21 mouse cellular contexts compared by ENCODE assay signal in the genomic region with DNA sequence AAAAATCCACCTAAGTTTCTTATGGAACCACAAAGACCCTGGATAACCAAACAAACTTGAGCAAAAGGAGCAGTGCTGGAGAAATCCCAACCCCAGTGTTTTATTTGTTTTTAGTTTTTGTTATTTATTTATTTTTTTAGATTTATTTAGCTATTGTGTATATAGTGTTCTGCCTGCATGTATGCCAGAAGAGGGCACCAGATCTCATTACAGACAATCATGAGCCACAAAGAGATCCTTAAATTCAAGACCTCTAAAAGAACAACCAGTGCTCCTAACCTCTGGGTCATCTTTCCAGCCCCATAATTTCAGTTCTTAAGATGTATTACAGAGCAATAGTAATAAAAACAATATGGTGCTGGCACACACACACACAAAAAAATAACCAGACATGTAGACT. TPM values are rescaled to one million over a fixed set of nuclear protein-coding genes. Genes with fewer than 3 reads are reported as not detected.
DNase-seq lines count a peak whose midpoint lies in the region; TF ChIP-seq lines count a peak whose summit lies in the region.
"Had no signal": no experiment of that assay in that cellular context is flagged by ENCODE, and none has a peak within 500 bp of the region (broad histone marks: within the 10 kb centered on the region; RNA-seq: fewer than 3 reads in every experiment).

No protein-coding gene starts in this region.

- DNase-seq in gastrocnemius, adult 2 months = no peak
- no peak for DNase-seq in gastrocnemius, postnatal 36 days
- DNase-seq in left cerebral cortex, adult 2 months (ENCODE audit: extremely low spot score in 1 of 2, low spot score in 2 of 2) = no peak
- DNase-seq in left cerebral cortex, postnatal 10 days (ENCODE audit: extremely low spot score in 1 of 2, low spot score in 2 of 2) = no peak
- DNase-seq in A20 (ENCODE audit: low read depth, low spot score) = peak; percentile 35
- DNase-seq in induced T-regulatory cell, adult 2 months (ENCODE audit: low read depth) = peak; percentile 11
- DNase-seq in retina, embryonic 14.5 days (ENCODE audit: low spot score) = no peak
- no peak for DNase-seq in adrenal gland, postnatal 14 days
- DNase-seq: cerebellum, adult 11-12 months; heart, postnatal 10 days; kidney, adult 9 months; lung, adult 18-20 months; right cerebral cortex, postnatal 4 days; thymus, postnatal 4 days had no signal

- intact Hi-C loops in gastrocnemius, adult 2 months (cut with DNase I) = no loop called here
- intact Hi-C loops in gastrocnemius, postnatal 36 days (cut with DNase I) = loop anchor here (10.0 kb wide), 1 partner anchor 58 kb away; a partner anchor contains a TSS
- intact Hi-C loops in left cerebral cortex, adult 2 months (cut with DNase I) = no loop called here
- intact Hi-C loops in left cerebral cortex, postnatal 10 days (cut with DNase I) = no loop called here

- no peak overlapping the region for H3K4me3 ChIP-seq in gastrocnemius, adult 2 months
- H3K4me3 ChIP-seq in left cerebral cortex, adult 2 months = no peak overlapping the region
- H3K4me3 ChIP-seq: embryonic facial prominence, embryonic 15.5 days; forebrain, embryonic 13.5 days; neural tube, embryonic 12.5 days; stomach, embryonic 15.5 days had no signal

- no peak overlapping the region for H3K27ac ChIP-seq in gastrocnemius, adult 2 months
- no peak overlapping the region for H3K27ac ChIP-seq in left cerebral cortex, adult 2 months
- H3K27ac ChIP-seq: embryonic facial prominence, embryonic 15.5 days; forebrain, embryonic 13.5 days; neural tube, embryonic 12.5 days; stomach, embryonic 15.5 days had no signal

- 0 out of 2 replicates have a peak, but pooled peaks have one; percentile 4 for TF ChIP-seq CTCF in gastrocnemius, adult 2 months (IDR thresholded peaks at IDR 0.05)
- TF ChIP-seq CTCF in left cerebral cortex, adult 2 months (IDR thresholded peaks at IDR 0.05) = peak; percentile 44

RNA-seq across cellular contexts. Expression of a gene that starts 26.5 kb away (rescaled TPM):
- not detected for total RNA-seq in gastrocnemius, adult 2 months (2021)
- not detected for total RNA-seq in gastrocnemius, postnatal 36 days (2021)
- total RNA-seq in left cerebral cortex, adult 2 months (2021) = not detected
- not detected for total RNA-seq in left cerebral cortex, postnatal 10 days (2021)
- total RNA-seq in adrenal gland, postnatal 14 days (2021) = not detected in 2 replicates
- total RNA-seq: adrenal gland, postnatal 4 days; heart, adult 18-20 months; heart, postnatal 10 days; megakaryocyte, adult 5-6 weeks had no signal

RNA-seq across cellular contexts. Expression of a gene that starts 54.5 kb away (rescaled TPM):
- not detected for total RNA-seq in gastrocnemius, adult 2 months (2021)
- total RNA-seq in gastrocnemius, postnatal 36 days (2021) = not detected
- not detected for total RNA-seq in left cerebral cortex, adult 2 months (2021)
- not detected for total RNA-seq in left cerebral cortex, postnatal 10 days (2021)
- total RNA-seq in adrenal gland, postnatal 14 days (2021) = not detected in 2 replicates
- total RNA-seq: adrenal gland, postnatal 4 days; heart, adult 18-20 months; heart, postnatal 10 days; megakaryocyte, adult 5-6 weeks had no signal

RNA-seq across cellular contexts. Expression of a gene that starts 59.3 kb away (rescaled TPM):
- 10 to 100 TPM; 28.0 to 28.9 TPM for total RNA-seq in gastrocnemius, adult 2 months (2021)
- 10 to 100 TPM; 26.0 to 27.1 TPM for total RNA-seq in gastrocnemius, postnatal 36 days (2021)
- total RNA-seq in left cerebral cortex, adult 2 months (2021) = 10 to 100 TPM; 55.2 to 59.3 TPM
- 10 to 100 TPM; 75.7 to 86.9 TPM for total RNA-seq in left cerebral cortex, postnatal 10 days (2021)
- total RNA-seq in adrenal gland, postnatal 14 days (2021) = 85.3 and 93.6 TPM in 2 replicates

Comparison
In these comparisons a context has a peak if more than half of its experiments do, and no peak if none do; other contexts are left out.
1. DNase-seq: peak in A20 (single experiment) and induced T-regulatory cell, adult 2 months (single experiment); none in gastrocnemius, adult 2 months (single experiment), gastrocnemius, postnatal 36 days (0 of 2), left cerebral cortex, adult 2 months (0 of 2), left cerebral cortex, postnatal 10 days (0 of 2), retina, embryonic 14.5 days (single experiment) and adrenal gland, postnatal 14 days (single experiment).